Mouse (Mus musculus): ENCODE data around the gene Ass1. TPM values are rescaled to one million over a fixed set of nuclear protein-coding genes. Genes with fewer than 3 reads are reported as not detected.
A peak's percentile ranks its signal among the peaks of the same experiment; 100 is the strongest.

Gene Ass1
- total RNA-seq (2017) = 82.2 and 94.0 TPM in 2 replicates

DNA sequence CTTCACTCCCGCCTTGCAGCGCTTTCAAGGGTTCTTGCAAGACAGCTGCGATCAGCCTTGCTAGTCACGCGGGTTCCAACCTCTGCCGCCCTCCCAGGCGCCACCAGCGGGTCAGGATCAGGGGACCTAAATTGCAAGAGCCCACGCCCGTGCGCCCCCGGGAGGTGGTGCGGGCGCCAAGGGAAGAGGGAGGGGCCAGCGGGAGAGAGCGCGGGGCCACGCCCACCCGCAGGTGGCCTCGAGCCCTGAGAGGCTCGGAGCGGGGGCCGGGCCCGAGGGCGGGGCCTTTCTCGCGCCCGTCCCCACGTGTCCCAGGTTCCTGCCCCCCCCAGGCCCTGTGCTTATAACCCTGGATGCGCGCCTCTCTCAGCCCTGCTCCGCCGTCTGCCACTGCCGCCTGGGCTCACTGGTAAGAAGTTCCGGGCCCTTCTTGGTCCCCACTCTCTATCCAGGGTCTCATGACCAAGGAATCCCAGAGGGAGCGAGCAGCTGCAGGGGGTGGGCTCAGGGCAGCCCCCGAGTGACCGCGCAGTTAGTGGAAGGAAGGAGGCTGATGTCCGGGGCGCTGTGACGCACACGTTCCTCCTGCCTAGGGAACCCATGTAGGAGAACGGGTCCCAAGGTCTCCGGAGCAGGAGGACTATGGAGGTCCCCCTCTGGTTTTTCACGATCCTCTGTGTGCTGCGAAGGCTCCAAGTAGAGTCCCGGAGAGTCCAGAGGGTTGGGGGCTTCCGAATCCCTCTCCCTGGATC is at the start of gene Ass1:
TSS of gene Ass1 (plus strand) at position 277 of the 752 bp plus-strand sequence.
- peak; percentile 77 for ATAC-seq (replicated peaks; ENCODE audit: low read depth, poor library complexity, severe bottlenecking)

DNA sequence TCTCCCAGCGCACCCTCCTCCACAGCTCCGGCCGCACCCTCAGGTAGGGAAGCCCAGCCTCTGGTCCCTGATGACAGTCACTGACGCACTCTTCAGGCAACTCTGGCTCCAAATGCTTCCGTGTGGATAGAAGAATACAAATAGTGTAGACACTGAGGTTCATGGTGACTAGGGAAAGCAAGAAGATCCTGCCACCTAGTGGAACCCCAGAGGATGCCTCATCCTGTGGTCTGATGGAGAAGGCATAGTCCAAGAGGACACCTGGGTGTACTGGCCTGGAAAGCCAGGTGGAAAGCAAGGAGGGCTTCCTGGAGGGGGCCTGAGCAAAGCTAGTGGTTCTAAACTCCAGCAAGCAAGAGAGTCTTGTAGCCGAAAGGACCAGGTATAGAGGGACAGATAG is 49.1 kb upstream of the Ass1 start:
- no peak for ATAC-seq (replicated peaks; ENCODE audit: low read depth, poor library complexity, severe bottlenecking)

- ATAC-seq (replicated peaks; ENCODE audit: low read depth, poor library complexity, severe bottlenecking) = no peak
These were observed 47.4 kb upstream of the Ass1 start for GRCm38 (mm10) chr2:31422576-31422975.

DNA sequence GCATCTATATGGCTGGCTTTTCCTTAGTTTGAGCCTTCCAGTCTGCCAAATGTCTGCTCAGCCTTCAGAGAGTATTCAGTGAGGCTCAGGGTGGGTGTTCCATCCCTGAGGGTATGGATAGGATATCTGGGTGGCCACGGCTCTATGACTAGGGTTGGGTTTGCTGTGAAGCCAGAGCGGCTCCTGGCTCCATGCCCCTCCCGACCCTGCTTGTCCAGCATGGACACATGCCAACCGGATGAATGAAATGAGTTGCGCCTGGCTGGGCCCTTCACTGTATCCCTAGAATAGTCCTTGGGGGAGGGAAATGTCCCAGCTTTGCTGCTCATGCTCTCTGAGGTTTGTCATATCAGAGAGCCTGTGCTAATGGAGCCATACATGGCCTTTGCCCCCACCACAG is 38.5 kb upstream of the Ass1 start:
- ATAC-seq (replicated peaks; ENCODE audit: low read depth, poor library complexity, severe bottlenecking) = no peak

DNA sequence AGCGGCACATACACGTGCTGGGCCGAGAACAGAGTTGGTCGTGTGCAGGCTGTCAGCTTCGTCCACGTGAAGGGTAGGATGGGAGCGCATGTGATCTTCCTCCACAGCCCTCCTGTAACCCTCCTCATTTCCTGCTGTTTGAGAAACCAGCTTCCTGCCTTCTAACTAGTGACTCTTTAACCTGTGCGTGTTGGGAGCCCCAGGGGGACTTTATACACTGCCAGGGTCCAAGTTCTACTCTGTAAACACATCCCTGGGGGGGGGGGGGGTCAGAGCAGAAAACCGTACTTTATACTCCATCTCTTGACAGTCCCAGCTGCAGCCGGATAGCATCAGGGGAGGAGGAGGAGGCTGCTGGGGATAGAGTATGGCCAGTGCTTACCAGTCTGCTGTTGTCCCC is 35.3 kb upstream of the Ass1 start:
- ATAC-seq (replicated peaks; ENCODE audit: low read depth, poor library complexity, severe bottlenecking) = no peak

GRCm38 (mm10) chr2:31435567-31435966 is 34.4 kb upstream of the Ass1 start:
- ATAC-seq (replicated peaks; ENCODE audit: low read depth, poor library complexity, severe bottlenecking) = peak; percentile 86

- no peak for ATAC-seq (replicated peaks; ENCODE audit: low read depth, poor library complexity, severe bottlenecking)
These were observed 32.3 kb upstream of the Ass1 start for GRCm38 (mm10) chr2:31437480-31438245.

DNA sequence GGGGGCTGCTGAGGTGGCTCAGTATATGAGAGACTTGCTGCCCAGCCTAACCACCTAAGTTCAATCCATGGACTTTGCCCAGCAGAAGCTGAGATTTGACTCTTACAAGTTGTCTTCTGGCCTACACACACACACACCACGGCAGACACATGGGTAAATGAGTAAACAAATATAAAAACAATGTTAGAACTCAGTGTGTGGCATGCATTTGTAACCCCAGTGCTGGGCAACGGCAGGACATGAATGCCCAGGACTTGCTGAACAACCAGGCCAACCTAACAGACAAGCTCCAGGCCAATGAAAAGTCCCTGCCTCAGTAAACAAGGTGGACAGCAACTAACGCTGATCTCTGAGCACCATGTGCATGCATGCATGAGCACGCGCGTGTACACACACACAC is 30.4 kb upstream of the Ass1 start:
- ATAC-seq (replicated peaks; ENCODE audit: low read depth, poor library complexity, severe bottlenecking) = no peak

- ATAC-seq (replicated peaks; ENCODE audit: low read depth, poor library complexity, severe bottlenecking) = peak; percentile 81
These were observed 27.4 kb upstream of the Ass1 start for GRCm38 (mm10) chr2:31442480-31443160.

GRCm38 (mm10) chr2:31446036-31446435 is 24.0 kb upstream of the Ass1 start:
- no peak for ATAC-seq (replicated peaks; ENCODE audit: low read depth, poor library complexity, severe bottlenecking)

DNA sequence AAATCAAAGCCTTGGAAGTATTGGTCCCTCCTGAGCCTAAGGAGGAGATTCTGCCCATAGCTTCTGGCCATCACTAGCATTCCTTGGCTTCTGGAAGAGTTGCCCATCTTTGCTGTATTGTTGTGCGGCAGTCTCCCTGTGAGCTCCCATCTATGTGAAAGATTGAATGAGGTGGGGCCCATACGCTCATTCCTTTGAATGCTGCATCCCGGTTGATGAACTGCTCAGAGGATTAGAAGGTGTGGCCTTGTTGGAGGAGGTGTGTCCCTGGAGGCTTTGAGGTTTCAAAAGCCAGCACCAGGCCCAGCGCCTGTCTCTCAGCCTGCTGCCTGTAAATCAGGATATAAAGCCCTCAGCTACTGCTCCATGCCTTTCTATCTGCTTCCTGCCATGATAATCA is 23.6 kb upstream of the Ass1 start:
- no peak for ATAC-seq (replicated peaks; ENCODE audit: low read depth, poor library complexity, severe bottlenecking)

DNA sequence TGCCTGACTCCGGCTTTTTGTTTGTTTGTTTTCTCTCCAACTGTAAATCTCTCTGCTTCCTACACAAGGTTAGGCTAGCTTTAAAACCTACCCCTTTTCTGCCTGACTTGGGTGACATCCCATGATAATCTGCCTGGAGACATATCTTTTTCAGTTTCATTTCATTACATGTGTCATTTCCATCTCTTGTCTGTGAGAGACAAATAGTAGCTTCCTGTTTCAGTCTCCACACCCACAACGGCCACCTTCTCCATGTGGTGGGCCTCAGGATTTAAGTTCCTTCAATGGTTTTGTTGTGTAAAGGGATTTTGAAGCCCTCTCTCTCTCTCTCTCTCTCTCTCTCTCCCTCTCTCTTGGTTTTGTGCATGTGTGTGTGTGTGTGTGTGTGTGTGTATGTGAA is 22.5 kb upstream of the Ass1 start:
- ATAC-seq (replicated peaks; ENCODE audit: low read depth, poor library complexity, severe bottlenecking) = peak; percentile 77

GRCm38 (mm10) chr2:31448756-31449440 is 21.1 kb upstream of the Ass1 start:
- no peak for ATAC-seq (replicated peaks; ENCODE audit: low read depth, poor library complexity, severe bottlenecking)

- no peak for ATAC-seq (replicated peaks; ENCODE audit: low read depth, poor library complexity, severe bottlenecking)
These were observed 20.6 kb upstream of the Ass1 start for GRCm38 (mm10) chr2:31449441-31449815.

DNA sequence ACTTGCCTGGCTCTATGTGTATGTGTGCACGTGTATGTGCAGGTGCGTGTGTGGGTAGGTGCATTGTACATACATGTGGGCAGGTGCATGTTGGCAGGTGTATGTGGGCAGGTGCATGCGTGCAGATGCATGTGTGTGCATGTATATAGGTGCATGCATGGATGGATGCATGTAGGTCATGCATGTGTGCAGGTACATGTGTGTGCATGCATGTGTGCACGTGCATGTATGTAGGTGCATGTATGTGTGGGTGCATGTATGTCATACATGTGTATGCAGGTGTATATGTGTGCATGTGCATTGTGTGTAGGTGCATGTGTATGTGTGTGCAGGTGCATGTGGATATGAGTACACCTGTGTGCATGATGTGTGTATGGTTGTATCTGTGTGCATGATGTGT is 20.1 kb upstream of the Ass1 start:
- no peak for ATAC-seq (replicated peaks; ENCODE audit: low read depth, poor library complexity, severe bottlenecking)

GRCm38 (mm10) chr2:31450661-31451060 is 19.3 kb upstream of the Ass1 start:
- no peak for ATAC-seq (replicated peaks; ENCODE audit: low read depth, poor library complexity, severe bottlenecking)

- ATAC-seq (replicated peaks; ENCODE audit: low read depth, poor library complexity, severe bottlenecking) = peak; percentile 54
These were observed 18.5 kb upstream of the Ass1 start for GRCm38 (mm10) chr2:31451530-31451929.

DNA sequence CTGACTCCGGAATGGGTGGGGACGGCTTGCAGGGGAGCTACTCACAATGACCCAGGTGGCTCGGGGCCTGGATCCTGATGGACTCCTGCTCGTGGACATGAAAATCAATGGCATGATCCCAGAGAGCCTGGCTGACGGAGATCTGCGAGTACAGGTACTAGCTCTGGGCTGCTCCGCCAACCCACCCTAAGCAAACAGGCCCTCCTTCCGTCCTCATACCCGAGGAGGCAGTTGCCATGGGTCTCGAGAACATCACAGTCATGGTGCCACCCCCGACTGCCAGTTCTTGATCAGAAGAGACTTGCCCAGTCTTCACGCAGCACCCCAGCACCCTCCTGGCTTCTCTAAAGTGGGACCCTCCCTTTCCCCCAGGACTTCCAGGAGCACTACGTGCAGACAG is 17.0 kb upstream of the Ass1 start:
- ATAC-seq (replicated peaks; ENCODE audit: low read depth, poor library complexity, severe bottlenecking) = no peak

- no peak for ATAC-seq (replicated peaks; ENCODE audit: low read depth, poor library complexity, severe bottlenecking)
These were observed 16.3 kb upstream of the Ass1 start for GRCm38 (mm10) chr2:31453559-31454177.

DNA sequence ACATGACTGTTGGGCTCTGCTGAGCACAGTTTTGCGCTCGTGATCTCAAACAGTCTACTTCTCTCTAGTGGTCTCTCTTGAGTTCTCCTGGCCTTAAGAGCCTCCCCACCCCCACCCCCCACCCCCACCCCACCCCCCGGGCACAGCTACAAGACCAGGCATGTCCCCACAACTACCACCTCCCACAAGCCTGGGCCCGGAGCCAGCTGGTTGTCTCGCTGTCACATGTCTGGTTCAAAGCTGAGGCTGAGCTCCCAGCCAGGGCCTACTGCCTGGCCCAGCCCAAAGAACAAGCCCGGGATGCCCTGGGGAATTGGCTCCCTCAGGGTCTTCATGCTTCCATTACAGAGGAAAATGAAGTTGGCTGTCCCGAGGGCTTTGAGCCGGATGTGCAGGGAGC is 15.7 kb upstream of the Ass1 start:
- peak; percentile 45; the same call in 1 of the 2 replicates for ATAC-seq (replicated peaks; ENCODE audit: low read depth, poor library complexity, severe bottlenecking)
